1 mouse cellular context compared by ENCODE assay signal in the genomic region with DNA sequence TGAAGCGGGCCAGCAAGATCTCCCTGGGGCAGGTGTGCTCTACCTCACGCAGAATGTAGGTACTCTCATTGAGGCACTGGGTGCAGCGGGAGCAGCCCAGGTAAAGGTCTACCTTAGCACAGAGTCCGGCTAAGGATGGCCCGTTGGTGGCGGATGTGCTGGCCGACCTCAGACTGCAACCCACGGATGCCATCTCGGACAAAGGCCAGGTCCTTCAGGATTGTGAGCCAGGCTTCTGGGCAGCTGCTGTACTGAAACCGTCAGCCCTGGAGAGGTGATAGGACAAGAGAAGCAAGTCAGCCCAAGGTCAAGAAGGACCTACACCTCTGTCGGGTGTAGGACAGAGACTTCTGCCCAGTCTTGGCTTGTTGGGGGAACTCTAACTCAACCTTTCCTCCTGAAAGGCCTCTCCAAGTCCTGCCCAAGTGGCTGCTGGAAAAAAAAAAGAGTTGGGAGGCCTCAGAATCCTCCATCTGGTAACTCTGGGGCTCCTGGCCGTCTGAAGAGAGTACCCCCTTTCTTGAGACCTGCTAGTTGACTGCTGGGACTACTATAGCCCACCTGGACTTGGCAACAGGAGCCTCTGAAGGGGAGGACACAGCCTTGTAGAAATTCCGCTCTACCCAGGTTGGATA.
TF ChIP-seq lines count a peak whose summit lies in the region.

No protein-coding gene starts in this region.

TF ChIP-seq in MEL, 35 proteins besides CTCF, POLR2A, EP300 and RAD21:
- no peak for TF ChIP-seq CHD1 (IDR thresholded peaks at IDR 0.05; ENCODE audit: low read depth, low read length)
- TF ChIP-seq MYC (IDR thresholded peaks at IDR 0.05; ENCODE audit: low read depth, low read length), result no peak
- no peak for TF ChIP-seq SIN3A (IDR thresholded peaks at IDR 0.05; ENCODE audit: low read length)
- no peak for TF ChIP-seq TAL1 (IDR thresholded peaks at IDR 0.05; ENCODE audit: low read length)
- TF ChIP-seq ELF1 (IDR thresholded peaks at IDR 0.05; ENCODE audit: low read depth, low read length), result no peak
- TF ChIP-seq JUND (IDR thresholded peaks at IDR 0.05; ENCODE audit: low read depth, low read length), result no peak
- no peak for TF ChIP-seq NELFE (IDR thresholded peaks at IDR 0.05; ENCODE audit: low read depth, low read length)
- TF ChIP-seq KAT2A (conservative IDR thresholded peaks at IDR 0.05; ENCODE audit: low read depth, low read length), result no peak
